Mouse (Mus musculus) hindbrain, postnatal 0 days (tissue): Measurements from ENCODE around the gene Gm10228. TPM values are rescaled to one million over a fixed set of nuclear protein-coding genes. Genes with fewer than 3 reads are reported as not detected.
"Not testable (repeated sequence)": the region's sequence is repeated elsewhere in the genome, so short reads cannot be mapped to it uniquely, and the experiment has no call there.

ENCODE experiments used
- ATAC-seq: fragments of 200-750 bp; cut with Nextera tagmentation; 2 replicates; pipeline ENCODE4 v1.8.0; 2017; ENCODE audit warnings: mild to moderate bottlenecking, moderate TSS enrichment, moderate library complexity
- DNase-seq: peaks from one replicate; pipeline ENCODE4 v3.0.0-alpha.2; 2015; ENCODE audit warnings: low spot score
- H3K27ac ChIP-seq: fragments of 300-500 bp; sonication (generic); 2 replicates; pipeline ENCODE4 v1.5.1; 2014; ENCODE audit warnings: mild to moderate bottlenecking
- H3K27me3 ChIP-seq: fragments of 300-500 bp; sonication (generic); 2 replicates; pipeline ENCODE4 v1.6.1; 2014; ENCODE audit warnings: low read length, mixed read lengths; ENCODE audit not compliant: insufficient read depth
- H3K36me3 ChIP-seq: fragments of 300-500 bp; sonication (generic); 2 replicates; pipeline ENCODE4 v1.6.1; 2014; ENCODE audit warnings: low read length, mixed read lengths; ENCODE audit not compliant: insufficient read depth
- H3K4me1 ChIP-seq: fragments of 300-500 bp; sonication (generic); 2 replicates; pipeline ENCODE4 v1.6.1; 2014; ENCODE audit warnings: antibody characterized with exemption, low read length, mixed read lengths; ENCODE audit not compliant: insufficient read depth
- H3K4me2 ChIP-seq: fragments of 300-500 bp; sonication (generic); 2 replicates; pipeline ENCODE4 v1.6.1; 2014; ENCODE audit warnings: low read depth, mild to moderate bottlenecking, low read length, moderate library complexity, mixed read lengths
- H3K4me3 ChIP-seq: fragments of 300-500 bp; sonication (generic); 2 replicates; pipeline ENCODE4 v1.5.1; 2014; ENCODE audit warnings: low read length
- H3K9ac ChIP-seq: fragments of 300-500 bp; sonication (generic); replicated peaks from 2 replicates; pipeline ENCODE4 v1.6.1; 2014; ENCODE audit warnings: mild to moderate bottlenecking, low read length, moderate library complexity, mixed read lengths
- H3K9me3 ChIP-seq: fragments of 300-500 bp; sonication (generic); 2 replicates; pipeline ENCODE4 v1.6.1; 2016; ENCODE audit warnings: low read length, mixed read lengths
- CTCF ChIP-seq: IDR thresholded peaks from 2 replicates; pipeline ENCODE4 v1.5.1; 2016; ENCODE audit warnings: antibody characterized with exemption, control low read depth, low read depth
- WGBS: fragments of 180-500 bp; shearing (Covaris S2); extraction: QIAGEN DNeasy Blood & Tissue Kit; methylation state at CpG from one replicate; pipeline ENCODE4 v1.1.7; 2014; 5-methylcytosine and 5-hydroxymethylcytosine counted together
- polyA plus RNA-seq: library from polyadenylated mRNA; unstranded; fragments of >200 nt; fragmentation: Nextera tagmentation; extraction: Ambion mirVana; gene quantifications from 2 replicates; pipeline ENCODE4 v1.2.1, GENCODE M21; 2015
- total RNA-seq: library from RNA; depleted of rRNA; stranded (reverse); fragments of >200 nt; gene quantifications from 2 replicates; pipeline ENCODE4 v1.2.3, GENCODE M21; 2014; rRNA removed

The Gm10228 gene
- total RNA-seq, result not detected in 2 replicates
- polyA plus RNA-seq, result not detected in 2 replicates

- H3K9me3 ChIP-seq, H3K9ac ChIP-seq, H3K4me2 ChIP-seq, ATAC-seq, H3K27me3 ChIP-seq, H3K36me3 ChIP-seq, H3K4me3 ChIP-seq, DNase-seq, H3K4me1 ChIP-seq, H3K27ac ChIP-seq: not testable (repeated sequence)
- WGBS, result 89% methylated on average over 2 of the region's 4 CpGs
These were observed at the start of gene Gm10228 for GRCm38 (mm10) chr16:89041372-89041771. Gm10228 (minus strand) TSS chr16:89041472.

- H3K9ac ChIP-seq, H3K36me3 ChIP-seq, ATAC-seq, H3K4me2 ChIP-seq, H3K27ac ChIP-seq, H3K4me1 ChIP-seq, H3K27me3 ChIP-seq, H3K9me3 ChIP-seq, H3K4me3 ChIP-seq: not testable (repeated sequence)
- DNase-seq, result peak; percentile 5
- 83% methylated on average over 2 of the region's 2 CpGs for WGBS
These were observed 29.8 kb upstream of the Gm10228 start for GRCm38 (mm10) chr16:89071041-89071440.

GRCm38 (mm10) chr16:89063902-89064301, 22.6 kb upstream of the Gm10228 start, which contains the start of gene 1110025L11Rik:
1110025L11Rik (minus strand) TSS chr16:89064002.
- no CpG with 5 or more reads among the region's 2 CpGs for WGBS

GRCm38 (mm10) chr16:89047783-89048182, 6.5 kb upstream of the Gm10228 start, which contains the start of gene Krtap6-5:
Krtap6-5 (minus strand) TSS chr16:89047883.
- Histone ChIP-seq H3K27me3 (no peaks in the 10 kb centered on the region), H3K4me3 (no peak within 1 kb of the TSS), H3K27ac (no peak within 1 kb of the TSS), H3K9me3 (no peaks in the 10 kb centered on the region), H3K9ac (no peak within 1 kb of the TSS), H3K36me3 (no peaks in the 10 kb centered on the region), H3K4me1 (no peaks in the 10 kb centered on the region), H3K4me2 (no peak within 1 kb of the TSS)
- DNase-seq (no peak), ATAC-seq (no peak)
- TF ChIP-seq CTCF, result no peak
- WGBS, result 84% methylated on average over 3 of the region's 3 CpGs

More at GRCm38 (mm10) chr16:89063902-89064301, 22.6 kb upstream of the Gm10228 start, which contains the start of gene 1110025L11Rik:
- H3K9me3 ChIP-seq, H3K36me3 ChIP-seq, H3K4me1 ChIP-seq, ATAC-seq, H3K27me3 ChIP-seq, H3K4me3 ChIP-seq, H3K9ac ChIP-seq, H3K27ac ChIP-seq, H3K4me2 ChIP-seq, DNase-seq: not testable (repeated sequence)

- H3K9me3 ChIP-seq, DNase-seq, H3K36me3 ChIP-seq, H3K27ac ChIP-seq, H3K4me3 ChIP-seq, H3K4me1 ChIP-seq, H3K4me2 ChIP-seq, H3K9ac ChIP-seq, ATAC-seq, H3K27me3 ChIP-seq: not testable (repeated sequence)
- WGBS, result 92% methylated on average over 3 of the region's 3 CpGs
These were observed 9.9 kb downstream of the Gm10228 start, which contains the start of gene Krtap6-1 for GRCm38 (mm10) chr16:89031399-89031798. Krtap6-1 (plus strand) TSS chr16:89031699.

GRCm38 (mm10) chr16:89014984-89015383, 26.3 kb downstream of the Gm10228 start, which contains the start of gene Gm10229:
Gm10229 (plus strand) TSS chr16:89015284.
- H3K4me2 ChIP-seq, H3K4me1 ChIP-seq, H3K27ac ChIP-seq, H3K36me3 ChIP-seq, H3K9me3 ChIP-seq, ATAC-seq, DNase-seq, H3K9ac ChIP-seq, H3K4me3 ChIP-seq, H3K27me3 ChIP-seq: not testable (repeated sequence)
- 98% methylated on average over 1 of the region's 3 CpGs for WGBS

- Histone ChIP-seq H3K27ac (no peak overlapping the region), H3K4me3 (no peak overlapping the region), H3K9me3 (no peaks in the 10 kb centered on the region), H3K4me2 (no peak overlapping the region), H3K27me3 (no peaks in the 10 kb centered on the region), H3K9ac (no peak overlapping the region), H3K36me3 (no peaks in the 10 kb centered on the region), H3K4me1 (no peaks in the 10 kb centered on the region)
- 95% methylated on average over 3 of the region's 3 CpGs for WGBS
- ATAC-seq, result no peak
- DNase-seq, result no peak
- TF ChIP-seq CTCF, result no peak
These were observed 27.3 kb downstream of the Gm10228 start for GRCm38 (mm10) chr16:89013973-89014372.
